ENCODE assay signal across 15 mouse cellular contexts in the genomic region with DNA sequence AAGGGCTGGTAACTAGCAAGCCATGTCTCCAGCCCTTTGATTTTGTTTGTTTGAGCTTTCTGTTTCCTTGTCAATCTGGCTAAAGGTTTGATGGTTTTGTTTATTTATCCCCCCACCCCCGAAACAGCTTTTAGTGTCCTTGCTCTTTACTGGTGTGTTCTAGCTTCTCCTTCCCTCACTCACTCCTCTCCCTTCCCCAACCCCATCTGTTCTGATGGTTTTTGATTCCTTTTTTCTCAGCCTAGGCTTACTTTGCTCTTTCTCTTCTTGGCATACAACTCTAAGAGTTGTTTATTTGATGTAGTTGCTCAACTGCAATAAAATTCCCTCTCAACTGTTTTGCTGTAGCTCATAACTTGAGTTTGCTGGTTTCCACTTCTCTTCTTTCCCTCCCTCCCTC.
"Had no signal": no experiment of that assay in that cellular context is flagged by ENCODE, and none has a peak within 500 bp of the region (broad histone marks: within the 10 kb centered on the region; RNA-seq: fewer than 3 reads in every experiment).

No protein-coding gene starts in this region.

- H3K9me3 ChIP-seq: liver, embryonic 13.5 days; liver, embryonic 15.5 days; megakaryocyte, embryonic 14.5 days; midbrain, embryonic 13.5 days; midbrain, embryonic 15.5 days; neural tube, embryonic 12.5 days had no signal

- H3K27ac ChIP-seq: liver, embryonic 13.5 days; liver, embryonic 15.5 days; macrophage; midbrain, embryonic 13.5 days; midbrain, embryonic 15.5 days; neural tube, embryonic 12.5 days had no signal

- H3K4me1 ChIP-seq: liver, embryonic 13.5 days; liver, embryonic 15.5 days; megakaryocyte, embryonic 14.5 days had no signal

- H3K36me3 ChIP-seq: liver, embryonic 13.5 days; liver, embryonic 15.5 days; midbrain, embryonic 13.5 days; midbrain, embryonic 15.5 days; neural tube, embryonic 12.5 days had no signal

- H3K4me3 ChIP-seq: liver, embryonic 13.5 days; liver, embryonic 15.5 days; megakaryocyte, embryonic 14.5 days; midbrain, embryonic 13.5 days; midbrain, embryonic 15.5 days; neural tube, embryonic 12.5 days had no signal

- DNase-seq: liver, embryonic 13.5 days; liver, postnatal 0 days; lung, postnatal 14 days; right cerebral cortex, postnatal 14 days; thymus, adult 18-20 months; thymus, postnatal 14 days; thymus, postnatal 36 days had no signal

- ATAC-seq: liver, postnatal 0 days; midbrain, embryonic 13.5 days; midbrain, embryonic 15.5 days had no signal

- H3K9ac ChIP-seq: liver, embryonic 13.5 days; liver, embryonic 15.5 days; liver, postnatal 0 days; midbrain, embryonic 13.5 days; midbrain, embryonic 15.5 days; neural tube, embryonic 12.5 days had no signal

- H3K27me3 ChIP-seq: liver, embryonic 13.5 days; liver, embryonic 15.5 days; midbrain, embryonic 13.5 days; midbrain, embryonic 15.5 days; neural tube, embryonic 12.5 days had no signal

- H3K4me2 ChIP-seq: liver, embryonic 11.5 days; liver, embryonic 13.5 days; liver, embryonic 15.5 days; midbrain, embryonic 11.5 days; midbrain, embryonic 13.5 days; midbrain, embryonic 15.5 days; neural tube, embryonic 12.5 days had no signal
